Mouse (Mus musculus) erythroblast, adult 5-6 weeks (primary cell): ENCODE data around the gene Arhgdig. TPM values are rescaled to one million over a fixed set of nuclear protein-coding genes. Genes with fewer than 3 reads are reported as not detected.

Source experiments
- ATAC-seq: replicated peaks from 2 replicates; pipeline ENCODE4 v1.8.0; 2016; ENCODE audit warnings: moderate number of reproducible peaks, mild to moderate bottlenecking, moderate TSS enrichment, inconsistent platforms; ENCODE audit not compliant: poor library complexity, low FRiP score, severe bottlenecking
- total RNA-seq, 2 experiments: library from RNA; stranded (forward) in 1 of 2; stranded (reverse) in 1 of 2; fragments of 150-400 nt in 1 of 2; fragments of 200-764, 138-1000 nt in 1 of 2; gene quantifications; 2 replicates each; pipeline versions ENCODE4 v1.2.3 to v1.2.4; 2015 to 2017; ENCODE audit warnings: low replicate concordance in 2 of 2

The Arhgdig gene
- total RNA-seq (2015; ENCODE audit: low replicate concordance) (not detected in 2 replicates), total RNA-seq (2017; ENCODE audit: low replicate concordance) (not detected in 2 replicates)

DNA sequence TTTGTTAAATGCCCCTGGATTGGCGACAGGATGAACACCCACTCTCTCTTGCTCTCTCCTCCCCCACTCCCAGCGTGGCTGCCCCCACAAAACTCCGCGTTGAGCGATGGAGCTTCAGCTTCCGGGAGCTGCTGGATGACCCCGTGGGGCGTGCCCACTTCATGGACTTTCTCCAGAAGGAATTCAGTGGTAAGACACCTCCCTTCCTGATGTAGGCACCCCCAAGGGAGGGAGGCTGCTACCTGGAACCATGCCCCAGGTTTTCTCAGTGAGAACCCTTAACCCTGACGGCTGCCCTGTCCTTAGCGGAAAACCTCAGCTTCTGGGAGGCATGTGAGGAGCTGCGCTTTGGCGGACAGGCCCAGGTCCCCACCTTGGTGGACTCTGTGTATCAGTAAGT is at the start of gene Arhgdig:
TSS of gene Arhgdig (minus strand) at position 101 of the 400 bp plus-strand sequence.
- ATAC-seq: no peak

DNA sequence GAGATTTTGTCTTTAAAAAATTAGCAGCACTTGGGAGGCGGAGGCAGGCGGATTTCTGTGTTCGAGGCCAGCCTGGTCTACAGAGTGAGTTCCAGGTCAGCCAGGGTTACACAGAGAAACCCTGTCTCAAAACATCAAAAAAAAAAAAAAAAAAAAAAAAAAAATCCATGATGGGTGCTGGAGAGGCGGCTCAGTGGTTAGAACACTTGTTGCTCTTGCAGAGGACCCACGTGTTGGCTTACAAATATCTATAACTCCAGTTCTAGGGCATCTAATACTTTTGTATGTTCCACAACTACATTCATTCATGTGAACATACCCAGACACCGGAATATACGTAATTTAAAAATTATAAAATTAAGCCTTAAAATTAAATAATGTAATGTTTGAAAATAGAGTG is 47.7 kb upstream of the Arhgdig start:
- no peak for ATAC-seq

DNA sequence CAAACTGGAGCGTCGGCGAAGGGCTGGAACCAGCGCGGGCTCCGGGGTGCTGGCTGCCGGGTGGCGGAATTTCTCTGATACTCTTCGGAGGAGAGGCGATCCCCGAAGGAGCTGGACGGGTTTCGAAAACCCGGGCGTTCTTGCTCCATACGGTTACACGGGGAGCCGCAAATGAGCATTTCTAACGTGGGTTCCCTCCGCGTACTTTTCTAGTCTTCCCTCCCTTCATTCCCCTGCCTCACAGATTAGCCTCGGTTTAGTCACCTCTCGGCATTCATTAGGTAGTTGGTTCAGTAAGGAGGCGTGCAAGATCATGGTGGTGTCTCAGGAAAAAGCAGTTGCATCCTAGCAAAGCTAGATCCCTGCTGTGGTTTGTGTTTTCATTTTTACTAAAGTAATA is 45.8 kb upstream of the Arhgdig start:
- peak; percentile 39; the same call in 1 of the 2 replicates for ATAC-seq

DNA sequence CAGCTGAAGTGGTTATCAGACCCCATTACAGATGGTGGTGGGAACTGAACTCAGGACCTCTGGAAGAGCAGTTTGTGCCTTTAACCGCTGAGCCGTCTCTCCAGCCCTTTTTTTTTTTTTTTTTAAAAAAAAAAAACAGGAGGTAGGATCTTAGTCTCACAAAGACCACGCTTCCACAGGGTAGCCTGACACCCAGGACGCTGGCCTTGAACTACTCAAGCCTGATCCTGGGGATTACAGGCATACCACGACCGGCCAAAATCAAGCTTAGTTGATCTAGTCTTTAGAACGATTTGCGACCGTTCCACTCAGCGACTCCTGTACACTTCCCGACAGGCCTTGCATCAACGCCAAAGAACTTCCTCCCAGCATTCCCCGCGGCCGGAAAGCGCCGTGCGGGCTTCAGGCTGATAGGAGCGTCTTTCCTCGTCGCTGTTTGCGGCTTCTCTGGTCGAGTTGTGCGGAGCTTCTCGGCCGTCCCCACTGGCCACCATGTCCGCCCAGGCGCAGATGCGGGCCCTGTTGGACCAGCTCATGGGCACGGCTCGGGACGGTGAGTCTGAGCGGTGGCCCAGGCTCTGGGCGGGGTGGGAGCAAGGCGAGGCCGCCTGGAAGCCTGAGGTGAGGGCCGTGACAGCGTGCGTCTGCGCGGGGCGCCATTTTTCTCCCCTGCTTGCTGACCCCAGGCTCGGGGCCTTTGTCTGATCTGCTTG is 45.1 kb upstream of the Arhgdig start, which contains the start of gene Luc7l:
TSS of gene Luc7l (plus strand) at position 358 of the 713 bp plus-strand sequence.
- ATAC-seq: peak; percentile 98

DNA sequence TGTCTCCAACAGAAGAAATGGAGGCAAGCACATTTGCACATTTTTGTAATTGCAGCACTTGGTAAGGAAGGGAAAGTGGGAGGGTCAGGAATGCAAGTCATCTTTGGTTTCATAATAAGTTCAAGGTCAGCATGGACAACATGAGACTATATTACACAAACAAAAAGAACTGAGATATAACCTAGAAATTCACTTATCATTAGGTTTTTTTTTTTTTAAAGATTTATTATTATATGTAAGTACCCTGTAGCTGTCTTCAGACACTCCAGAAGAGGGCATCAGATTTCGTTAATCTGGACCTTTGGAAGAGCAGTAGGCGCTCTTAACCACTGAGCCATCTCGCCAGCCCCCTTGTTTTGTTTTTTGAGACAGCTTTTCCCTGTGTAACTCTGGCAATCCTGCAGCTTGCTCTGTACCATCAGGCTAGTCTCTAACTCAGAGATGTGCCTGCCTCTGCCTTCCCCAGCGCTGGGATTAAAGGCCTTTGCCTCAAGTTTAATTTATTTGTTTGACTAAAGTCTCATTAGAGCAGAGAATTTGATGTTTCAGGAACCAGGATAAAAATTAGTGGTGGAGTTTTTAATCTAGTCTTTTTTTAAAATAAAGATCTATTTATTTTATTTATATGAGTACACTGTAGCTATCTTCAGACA is 44.4 kb upstream of the Arhgdig start:
- no peak for ATAC-seq

DNA sequence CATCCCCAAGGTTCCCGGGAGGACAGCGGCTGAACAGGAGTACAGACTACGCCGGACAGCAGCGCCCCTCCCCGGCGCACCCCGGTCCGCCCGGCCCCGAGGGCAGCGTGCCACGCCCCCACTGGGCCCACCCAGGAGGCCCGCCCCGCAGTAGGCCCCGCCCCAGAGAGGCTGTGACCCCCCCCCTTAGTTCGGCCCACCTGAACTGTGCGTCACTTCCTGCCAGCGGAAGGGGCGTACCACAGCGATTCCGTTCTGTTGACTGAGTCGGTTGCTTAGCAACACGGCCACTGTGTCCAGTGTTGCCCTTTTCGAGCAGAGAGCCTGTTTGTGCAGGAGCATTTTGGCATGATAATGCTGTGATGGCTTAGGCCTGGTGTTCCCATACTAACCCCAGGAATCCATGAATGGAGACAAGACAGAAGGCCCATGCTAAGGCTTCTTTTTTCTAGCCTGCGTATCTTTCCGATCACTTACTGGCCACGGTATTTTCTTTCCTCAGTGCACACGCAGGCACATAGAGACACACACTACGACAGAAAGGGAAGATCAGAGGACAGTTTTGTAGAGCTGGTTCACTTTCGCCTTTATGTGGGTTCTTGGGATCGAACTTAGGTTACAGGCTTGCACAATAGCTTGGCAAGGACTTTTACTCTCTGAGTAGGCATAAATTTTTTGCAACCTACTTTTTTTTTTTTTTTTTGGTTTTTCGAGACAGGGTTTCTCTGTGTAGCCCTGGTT is 36.7 kb upstream of the Arhgdig start, which contains the start of gene Fam234a:
TSS of gene Fam234a (minus strand) at position 142 of the 741 bp plus-strand sequence.
- ATAC-seq: peak; percentile 91

DNA sequence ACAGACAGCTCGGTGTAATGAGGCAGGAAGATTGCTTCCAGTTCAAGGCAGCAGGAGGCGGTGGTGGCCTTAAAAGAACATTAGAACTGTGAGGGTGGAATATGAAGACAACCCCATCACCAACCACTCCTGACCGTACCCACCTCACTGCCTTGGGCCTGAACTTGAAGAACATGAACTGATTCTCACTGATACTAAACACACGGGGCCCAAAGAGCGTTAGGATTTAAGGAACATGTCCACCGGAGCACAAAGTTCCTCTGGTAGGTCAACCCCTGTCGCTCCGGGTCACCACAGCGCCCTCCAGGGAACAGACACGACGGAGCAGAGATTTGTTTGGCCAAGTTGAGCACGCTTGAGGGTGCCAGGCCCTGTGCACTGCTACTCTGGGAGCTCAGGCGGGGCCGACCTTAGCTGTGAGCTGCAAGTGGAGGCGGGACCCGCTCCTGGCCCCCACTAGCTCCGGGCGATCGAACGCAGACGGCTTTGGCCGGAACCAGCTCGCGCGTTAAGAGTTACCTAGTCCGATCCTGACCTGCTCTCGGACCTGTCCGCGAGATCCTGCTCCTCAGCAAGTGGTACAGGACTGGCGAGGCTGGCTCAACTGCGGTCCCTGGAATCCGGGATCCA is 36.0 kb upstream of the Arhgdig start:
- peak; percentile 61 for ATAC-seq

DNA sequence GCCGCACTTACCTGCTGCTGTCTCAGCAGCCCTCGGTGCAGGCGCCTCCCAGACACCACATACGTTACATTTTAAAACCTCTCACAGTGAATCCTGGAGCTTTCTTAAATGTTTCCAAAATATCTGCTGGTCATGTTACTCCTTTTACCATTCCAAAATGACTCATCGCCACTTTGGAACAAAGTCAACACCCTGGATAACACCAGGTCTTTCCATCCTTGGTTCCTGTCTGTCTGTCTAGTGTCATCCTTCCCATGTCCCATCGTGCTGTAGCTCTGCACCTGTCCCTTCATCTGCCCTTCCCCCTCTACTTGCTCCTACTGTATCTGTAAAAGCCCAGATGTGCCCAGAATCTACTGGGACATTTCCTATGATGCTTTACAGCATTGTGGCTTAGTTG is 33.4 kb upstream of the Arhgdig start:
- ATAC-seq: no peak

DNA sequence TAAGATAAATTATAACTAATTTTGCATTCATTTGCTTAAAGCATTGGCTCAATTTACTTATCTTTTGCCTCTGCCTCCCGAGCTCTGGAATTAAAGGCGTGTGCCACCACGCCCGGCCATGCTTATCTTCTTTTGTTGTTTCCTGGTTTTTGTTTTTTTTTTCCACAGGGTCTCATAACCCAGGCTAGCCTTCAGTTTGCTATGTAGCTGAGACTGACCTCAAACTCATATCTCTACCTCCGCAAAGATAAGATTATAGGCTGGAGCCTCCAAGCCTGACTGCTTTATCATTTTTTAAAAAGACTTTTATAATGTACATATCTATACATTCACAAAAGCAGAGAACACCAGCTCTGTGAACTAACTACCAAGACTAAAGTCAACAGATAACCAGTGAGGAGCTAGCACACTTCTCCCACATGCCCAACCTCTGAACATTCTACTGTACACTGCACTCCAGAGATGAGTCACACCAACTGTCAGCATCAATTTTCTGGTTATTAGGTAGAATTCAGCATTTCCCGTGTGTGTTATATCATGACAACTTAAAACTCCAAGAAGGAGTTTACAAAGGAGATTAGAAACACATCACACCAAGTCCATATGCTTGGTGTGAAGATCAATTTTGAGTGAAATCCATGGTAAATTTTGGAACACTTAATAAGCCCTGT is 32.7 kb upstream of the Arhgdig start:
- ATAC-seq: no peak

DNA sequence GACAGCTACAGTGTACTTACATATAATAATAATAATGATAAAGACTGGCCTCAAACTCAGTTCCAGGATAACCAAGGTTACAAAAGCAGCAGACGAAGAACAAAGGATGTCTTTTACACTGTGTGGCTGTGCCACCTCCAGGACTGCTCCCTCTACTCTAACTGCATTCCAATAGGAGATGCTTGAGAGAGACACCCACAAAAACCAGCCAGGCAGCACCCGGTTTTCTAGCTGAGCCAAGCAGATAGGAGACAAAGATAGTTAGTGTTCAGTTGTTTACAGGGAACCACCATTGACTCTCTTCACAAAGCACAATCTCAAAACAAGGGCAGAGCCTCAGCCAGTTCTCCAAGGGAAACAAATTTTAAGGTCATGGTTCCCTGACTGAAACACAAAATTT is 32.0 kb upstream of the Arhgdig start:
- no peak for ATAC-seq

DNA sequence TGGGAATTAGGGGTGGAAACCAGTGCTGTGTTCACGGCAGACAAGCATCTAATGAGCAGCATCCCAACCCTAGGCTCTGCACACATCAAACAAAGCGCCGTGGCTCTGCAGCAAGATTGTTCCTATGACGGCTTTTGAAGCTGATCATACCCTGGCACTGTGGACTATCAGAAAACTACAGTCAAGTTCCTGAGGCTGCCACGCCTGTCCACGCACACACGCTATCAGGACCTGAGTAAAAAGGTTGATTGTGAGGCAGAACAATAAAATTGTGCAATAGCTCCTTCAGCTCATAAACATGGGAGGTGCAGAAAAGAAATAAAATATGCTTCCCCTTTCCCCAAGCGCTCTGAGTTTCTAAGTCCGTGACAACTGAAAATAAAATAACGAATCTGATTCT is 30.1 kb upstream of the Arhgdig start:
- ATAC-seq: no peak

DNA sequence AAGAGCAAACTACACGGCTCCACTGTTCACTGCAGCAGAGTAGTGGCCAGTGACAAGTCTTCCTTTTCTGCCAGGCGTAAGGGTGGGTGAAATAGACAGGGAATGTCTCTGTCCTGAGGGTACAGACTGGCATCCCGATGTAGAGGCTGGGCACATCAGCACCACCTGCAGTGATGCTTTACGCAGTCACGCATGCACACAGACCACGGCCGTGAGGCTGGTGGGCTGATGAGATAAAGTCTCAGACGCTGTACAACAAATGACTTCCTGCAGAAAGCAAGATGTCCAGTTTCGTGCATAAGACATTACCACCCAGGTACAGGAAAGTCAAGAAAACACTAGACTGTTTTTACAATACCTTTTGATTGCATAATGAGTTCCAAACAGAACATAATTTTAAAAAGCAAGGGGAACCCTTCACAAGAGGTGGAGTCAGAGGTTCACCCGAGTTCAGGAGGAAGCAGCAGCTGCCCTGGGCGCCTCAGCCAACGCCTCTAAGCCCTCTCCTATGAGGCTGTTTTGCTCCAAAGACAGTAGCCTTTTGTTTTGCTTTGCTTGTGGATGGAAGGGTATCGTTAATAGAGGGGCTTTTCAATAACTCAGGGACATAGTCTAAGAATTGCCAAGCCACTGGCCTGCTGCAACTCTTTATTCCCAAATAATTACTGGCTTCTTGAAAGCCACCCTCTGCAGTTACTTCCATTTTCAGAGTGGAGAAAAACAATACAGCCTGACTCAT is 27.7 kb upstream of the Arhgdig start:
- no peak for ATAC-seq

DNA sequence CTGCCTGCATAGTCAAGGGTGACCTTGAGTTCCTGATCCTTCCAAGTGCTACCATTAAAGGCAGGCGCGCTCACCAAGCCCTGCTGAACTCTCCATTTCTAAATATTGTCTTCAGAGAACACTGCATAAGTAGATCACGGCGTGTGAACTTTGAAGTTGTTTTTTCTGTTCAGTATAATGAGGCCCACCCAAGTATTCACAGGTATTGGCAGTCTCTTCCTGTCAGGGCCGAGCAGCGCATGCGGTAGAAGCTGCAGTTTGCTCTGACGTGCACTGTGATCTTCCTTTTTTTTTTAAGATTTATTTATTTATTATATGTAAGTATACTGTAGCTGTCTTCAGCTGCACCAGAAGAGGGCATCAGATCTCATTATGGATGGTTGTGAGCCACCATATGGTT is 26.8 kb upstream of the Arhgdig start:
- no peak for ATAC-seq

DNA sequence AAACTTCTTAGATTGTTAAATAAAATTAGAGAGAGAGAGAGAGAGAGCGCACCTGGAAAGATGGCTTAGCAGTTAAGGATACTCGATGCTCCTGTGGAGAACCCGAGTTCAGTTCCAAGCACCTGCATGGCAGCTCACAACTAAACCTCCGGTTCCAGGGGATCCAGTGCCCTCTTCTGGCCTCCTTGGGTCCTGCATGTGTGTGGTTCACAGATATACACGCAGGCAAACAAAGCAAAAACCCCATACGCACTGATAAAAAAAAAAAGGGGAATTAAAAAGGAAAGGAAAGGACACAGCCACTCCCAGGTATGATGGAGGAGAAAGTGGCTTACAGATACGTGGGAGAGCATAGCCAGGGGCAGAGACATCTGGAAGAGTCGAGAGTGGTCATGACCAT is 25.3 kb upstream of the Arhgdig start:
- ATAC-seq: 0 out of 2 replicates have a peak, but pooled peaks have one; percentile 58

DNA sequence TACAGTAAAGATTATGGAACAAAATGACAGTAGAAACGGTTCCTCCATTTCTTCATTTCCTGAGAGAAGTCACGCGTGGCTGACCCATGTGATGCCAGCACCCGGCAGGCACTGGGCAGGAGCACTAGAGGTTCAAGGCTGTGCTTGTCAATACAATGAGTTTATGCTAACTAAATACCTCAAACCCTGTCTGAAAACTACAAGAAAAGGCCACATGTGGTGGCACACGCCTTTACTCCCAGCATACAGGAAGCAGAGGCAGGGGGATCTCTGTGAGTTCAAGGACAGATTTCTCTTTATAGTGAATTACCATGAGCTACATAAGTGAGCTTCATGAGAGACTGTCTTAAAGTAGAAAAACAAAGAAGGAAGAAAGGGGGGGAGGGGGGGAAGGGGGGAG is 23.6 kb upstream of the Arhgdig start:
- ATAC-seq: no peak

DNA sequence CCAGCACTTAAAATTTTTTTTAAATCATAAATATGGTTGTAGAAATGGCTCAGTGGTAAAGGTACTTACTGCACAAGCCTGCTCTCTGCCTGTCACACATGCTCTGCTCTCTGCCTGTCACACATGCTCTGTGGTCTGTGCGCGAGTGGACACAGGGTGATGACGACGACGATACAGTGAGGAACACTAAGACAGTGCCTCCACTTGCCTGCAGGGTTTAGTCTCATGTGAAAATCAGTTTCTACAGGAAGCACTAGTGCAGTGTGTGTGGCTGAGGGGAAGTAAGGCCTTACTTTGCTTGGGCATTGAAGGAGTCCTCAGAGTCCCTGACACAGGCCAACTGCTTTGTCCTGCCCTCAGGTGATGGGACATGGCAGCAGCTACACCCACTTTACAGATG is 22.2 kb upstream of the Arhgdig start:
- ATAC-seq: no peak

DNA sequence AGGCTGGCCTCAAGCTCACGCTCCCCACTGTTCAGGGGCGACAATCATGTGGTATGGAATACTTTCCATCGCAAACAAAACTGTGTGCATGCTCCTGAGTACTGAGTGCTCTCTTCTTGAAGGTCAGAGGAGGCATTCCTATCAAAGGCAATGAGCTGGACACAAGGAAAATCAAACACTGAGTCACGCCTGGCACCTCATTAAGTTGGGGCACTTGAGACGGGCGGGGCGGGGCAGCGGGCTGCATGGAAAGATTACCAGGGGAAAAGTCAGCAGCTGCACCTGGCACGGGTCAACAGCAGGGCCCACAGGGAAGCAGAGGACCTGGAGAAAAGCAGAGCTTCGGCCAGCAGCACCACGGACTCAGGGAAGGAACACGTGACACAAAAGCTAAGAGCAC is 17.6 kb upstream of the Arhgdig start:
- ATAC-seq: no peak

DNA sequence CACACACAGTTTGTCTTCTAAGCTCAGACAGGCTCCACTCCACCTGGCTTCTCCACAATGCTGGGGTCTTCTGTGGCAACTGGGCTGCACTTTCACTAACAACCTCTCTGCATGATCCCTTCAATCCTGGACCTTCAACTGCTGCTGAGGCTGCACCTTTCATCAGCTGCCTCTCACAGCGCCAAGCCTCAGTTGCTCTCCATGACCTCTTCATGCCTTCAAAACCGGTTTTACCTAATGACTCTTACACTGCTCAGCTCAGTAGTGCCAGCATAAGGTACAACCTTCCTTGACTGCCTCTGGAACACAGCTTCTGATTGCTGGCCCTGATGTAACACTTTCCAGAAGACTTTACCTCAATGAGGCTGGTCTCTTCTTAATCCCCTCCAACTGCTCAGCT is 13.9 kb upstream of the Arhgdig start:
- no peak for ATAC-seq

DNA sequence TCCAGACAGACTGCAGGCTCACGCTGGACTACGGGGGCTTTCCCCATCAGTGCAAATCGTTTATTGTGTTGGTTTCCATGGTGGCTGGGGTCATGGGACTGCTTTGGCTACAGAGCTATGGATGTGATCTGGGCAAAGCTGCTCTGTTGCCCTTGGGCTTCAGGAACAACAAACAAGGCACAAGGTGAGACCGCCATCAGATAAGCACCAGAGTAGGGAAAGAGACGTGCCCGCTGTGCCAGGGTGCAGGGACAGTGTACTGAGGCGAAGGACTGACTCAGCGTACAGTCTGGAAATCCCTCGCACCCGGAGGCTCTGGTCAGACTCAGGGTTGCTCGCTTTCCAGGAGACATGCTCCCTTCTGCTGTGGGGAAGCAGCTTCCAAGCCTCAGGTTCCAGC is 5.1 kb upstream of the Arhgdig start:
- no peak for ATAC-seq
